Mouse (Mus musculus) liver, embryonic 14.5 days (tissue): ENCODE measurements at regions not wholly inside any gene's neighbourhood (a gene's known extent, or its start where the extent isn't known, plus 50 kb on each side); places are given as distances from the start of the nearest gene placed in this dataset.

Experiments used
- CTCF ChIP-seq: IDR thresholded peaks from 2 replicates; pipeline ENCODE4 v1.5.1; 2016; ENCODE audit warnings: antibody characterized with exemption, low read depth, control low read depth
- EP300 ChIP-seq: IDR thresholded peaks from 2 replicates; pipeline ENCODE4 v1.6.1; 2016; ENCODE audit warnings: antibody characterized with exemption, low read depth

- TF ChIP-seq CTCF (no peak), EP300 (no peak)
These were observed 659.1 kb downstream of the Flrt2 start for GRCm38 (mm10) chr12:96351143-96351542.
